Mouse (Mus musculus) limb, embryonic 10.5 days (tissue): ENCODE results near the gene Cyb5r3. TPM values are rescaled to one million over a fixed set of nuclear protein-coding genes. Genes with fewer than 3 reads are reported as not detected.

Experiments used
- DNase-seq: peaks from one replicate; pipeline ENCODE4 v3.0.0-alpha.2; 2017; ENCODE audit warnings: low spot score
- H3K27ac ChIP-seq: fragments of 300-500 bp; sonication (generic); 2 replicates; pipeline ENCODE4 v1.5.1; 2016; ENCODE audit warnings: mild to moderate bottlenecking
- H3K27me3 ChIP-seq: fragments of 300-500 bp; sonication (generic); 2 replicates; pipeline ENCODE4 v1.6.1; 2016; ENCODE audit warnings: low read depth, mild to moderate bottlenecking; ENCODE audit not compliant: poor library complexity, severe bottlenecking
- H3K36me3 ChIP-seq: fragments of 300-500 bp; sonication (generic); 2 replicates; pipeline ENCODE4 v1.6.1; 2016; ENCODE audit warnings: mild to moderate bottlenecking, moderate library complexity
- H3K4me1 ChIP-seq: fragments of 300-500 bp; sonication (generic); 2 replicates; pipeline ENCODE4 v1.6.1; 2016
- H3K4me3 ChIP-seq: fragments of 300-500 bp; sonication (generic); 2 replicates; pipeline ENCODE4 v1.5.1; 2016; ENCODE audit warnings: mild to moderate bottlenecking, moderate library complexity
- H3K9me3 ChIP-seq: fragments of 300-500 bp; sonication (generic); replicated peaks from 2 replicates; pipeline ENCODE4 v1.6.1; 2016; ENCODE audit warnings: mild to moderate bottlenecking
- WGBS: fragments of 180-500 bp; shearing (Covaris S2); methylation state at CpG from one replicate; pipeline ENCODE4 v1.1.7; 2016; 5-methylcytosine and 5-hydroxymethylcytosine counted together
- polyA plus RNA-seq: library from polyadenylated mRNA; unstranded; fragments of >200 nt; fragmentation: Nextera tagmentation; extraction: Ambion mirVana; gene quantifications from 2 replicates; pipeline ENCODE4 v1.2.1, GENCODE M21; 2016

Gene Cyb5r3
- polyA plus RNA-seq, 1 experiment from 2014 or later = 174 TPM

- peak; percentile 53 for DNase-seq
- Histone ChIP-seq H3K4me1 (peaks cover 24% of the 10 kb centered on the region), H3K36me3 (peaks cover 23% of the 10 kb centered on the region), H3K27ac (peak overlapping the region; percentile 27; the same call in 1 of the 2 replicates), H3K9me3 (no peaks in the 10 kb centered on the region), H3K27me3 (no peaks in the 10 kb centered on the region), H3K4me3 (no peak overlapping the region)
- 80% methylated on average over 5 of the region's 5 CpGs for WGBS
Measured at GRCm38 (mm10) chr15:83167126-83167525, 5.3 kb downstream of the Cyb5r3 start.

DNA sequence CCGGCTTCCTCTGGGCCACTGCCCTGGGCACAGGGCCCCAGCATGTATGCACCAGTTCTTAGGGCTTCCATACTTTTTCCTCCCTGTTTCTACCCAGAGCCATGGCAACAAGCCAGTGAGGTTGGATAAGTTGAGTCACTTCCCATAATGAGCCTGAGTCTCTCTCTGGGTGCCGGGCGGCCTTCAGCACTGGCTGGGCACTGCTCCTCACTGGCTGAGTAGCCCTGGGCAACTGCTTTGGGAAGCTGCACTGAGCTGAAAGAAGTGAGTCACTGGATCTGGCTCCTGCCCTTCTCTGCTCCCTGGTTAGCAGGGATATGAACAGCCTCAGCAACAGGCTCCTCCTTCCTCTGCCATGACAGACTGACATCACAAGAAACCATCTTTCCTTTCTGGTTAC lies 5.8 kb downstream of the Cyb5r3 start:
- 96% methylated on average over 3 of the region's 3 CpGs for WGBS
- H3K27me3 ChIP-seq = no peaks in the 10 kb centered on the region
- peaks cover 21% of the 10 kb centered on the region for H3K4me1 ChIP-seq
- DNase-seq = no peak
- peaks cover 28% of the 10 kb centered on the region for H3K36me3 ChIP-seq
- H3K27ac ChIP-seq = no peak overlapping the region
- no peaks in the 10 kb centered on the region for H3K9me3 ChIP-seq
- no peak overlapping the region for H3K4me3 ChIP-seq

GRCm38 (mm10) chr15:83165526-83166315 lies 6.7 kb downstream of the Cyb5r3 start:
- no peak for DNase-seq
- Histone ChIP-seq H3K9me3 (no peaks in the 10 kb centered on the region), H3K27ac (no peak overlapping the region), H3K4me1 (peaks cover 16% of the 10 kb centered on the region), H3K27me3 (no peaks in the 10 kb centered on the region), H3K4me3 (no peak overlapping the region), H3K36me3 (peaks cover 37% of the 10 kb centered on the region)
- 95% methylated on average over 13 of the region's 13 CpGs for WGBS

DNA sequence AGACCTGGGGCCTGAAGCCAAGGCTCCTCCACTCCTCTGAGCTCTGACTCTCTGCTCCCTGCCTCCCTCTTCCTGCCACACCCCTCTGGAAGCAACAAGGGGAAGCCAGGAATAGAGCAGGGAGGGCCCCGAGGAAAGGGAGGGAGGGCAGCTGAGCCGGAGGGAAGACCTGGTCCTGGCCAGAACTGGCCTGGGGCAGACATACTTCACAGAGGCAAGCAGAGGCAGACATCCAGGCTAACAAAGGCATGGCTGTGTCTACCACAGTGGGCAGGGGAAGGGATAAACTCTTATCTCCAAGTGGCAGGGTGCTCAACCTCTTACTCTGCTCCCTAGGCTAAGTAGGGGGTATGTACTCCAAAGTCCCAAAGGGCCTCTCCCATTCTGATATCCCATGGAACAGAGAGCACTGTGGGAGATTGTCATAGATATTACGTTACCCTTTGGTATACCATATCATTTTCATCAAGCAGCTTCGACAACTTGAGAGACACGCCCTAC lies 7.4 kb downstream of the Cyb5r3 start:
- no peaks in the 10 kb centered on the region for H3K27me3 ChIP-seq
- 78% methylated on average over 5 of the region's 5 CpGs for whole genome bisulfite sequencing
- H3K9me3 ChIP-seq = no peaks in the 10 kb centered on the region
- H3K4me3 ChIP-seq = no peak overlapping the region
- H3K27ac ChIP-seq = peak overlapping the region; percentile 54; the same call in 1 of the 2 replicates
- DNase-seq = no peak
- H3K4me1 ChIP-seq = peaks cover 9% of the 10 kb centered on the region; the same call in 1 of the 2 replicates
- H3K36me3 ChIP-seq = peaks cover 44% of the 10 kb centered on the region

GRCm38 (mm10) chr15:83162818-83163485 lies 9.4 kb downstream of the Cyb5r3 start:
- H3K4me3 ChIP-seq = no peak overlapping the region
- H3K9me3 ChIP-seq = no peaks in the 10 kb centered on the region
- 0 out of 2 replicates have a peak, but pooled peaks cover 4% of the 10 kb centered on the region for H3K4me1 ChIP-seq
- H3K36me3 ChIP-seq = peaks cover 64% of the 10 kb centered on the region
- WGBS = 86% methylated on average over 11 of the region's 11 CpGs
- H3K27ac ChIP-seq = no peak overlapping the region
- no peak for DNase-seq
- H3K27me3 ChIP-seq = no peaks in the 10 kb centered on the region

- H3K27me3 ChIP-seq = no peaks in the 10 kb centered on the region
- 0 out of 2 replicates have a peak, but pooled peaks cover 4% of the 10 kb centered on the region for H3K4me1 ChIP-seq
- H3K9me3 ChIP-seq = no peaks in the 10 kb centered on the region
- DNase-seq = no peak
- H3K4me3 ChIP-seq = no peak overlapping the region
- 93% methylated on average over 4 of the region's 4 CpGs for WGBS
- H3K36me3 ChIP-seq = peaks cover 73% of the 10 kb centered on the region
- H3K27ac ChIP-seq = no peak overlapping the region
Measured at GRCm38 (mm10) chr15:83162001-83162400, 10.4 kb downstream of the Cyb5r3 start.

DNA sequence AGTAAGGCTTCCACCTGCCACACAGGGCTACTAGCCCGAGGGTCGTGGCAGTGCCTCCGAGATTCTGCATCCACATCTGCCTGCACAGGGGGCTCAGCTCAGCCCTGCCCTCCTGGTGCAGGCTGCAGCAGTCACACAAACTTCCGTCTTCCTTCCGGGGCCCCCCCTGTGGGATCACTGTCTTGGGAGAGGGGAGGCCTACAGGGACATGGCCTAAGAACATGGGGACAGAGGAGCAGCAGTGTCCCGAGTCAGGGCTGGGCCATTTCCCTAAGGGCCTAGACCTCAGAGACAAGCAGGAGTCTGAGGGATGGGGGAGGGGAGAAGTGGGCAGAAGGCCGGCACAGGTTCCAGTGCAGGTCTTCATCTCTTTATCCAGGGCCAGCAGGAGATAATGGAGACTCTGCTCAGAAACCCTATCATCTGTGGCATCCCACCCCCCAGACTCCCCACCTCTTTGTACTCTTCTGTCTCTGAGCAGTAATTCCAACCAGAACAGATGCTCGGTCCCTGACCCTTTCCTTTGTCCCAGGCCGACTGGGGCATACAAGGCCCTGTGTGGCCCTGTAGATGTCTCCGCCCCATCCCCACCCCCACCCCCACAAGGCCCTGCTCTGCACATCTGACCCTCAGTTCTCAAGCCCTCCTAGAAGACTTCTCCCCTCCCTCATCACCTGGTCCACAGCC lies 11.2 kb downstream of the Cyb5r3 start:
- WGBS = 60% methylated on average over 10 of the region's 10 CpGs

GRCm38 (mm10) chr15:83160561-83160960 lies 11.8 kb downstream of the Cyb5r3 start:
- no peak for DNase-seq
- 86% methylated on average over 4 of the region's 4 CpGs for WGBS
- Histone ChIP-seq H3K27ac (no peak overlapping the region), H3K9me3 (no peaks in the 10 kb centered on the region), H3K4me3 (no peak overlapping the region), H3K27me3 (no peaks in the 10 kb centered on the region), H3K4me1 (peaks cover 10% of the 10 kb centered on the region), H3K36me3 (peaks cover 79% of the 10 kb centered on the region)

More for the DNA sequence above, 11.2 kb downstream of the Cyb5r3 start:
- Histone ChIP-seq H3K9me3 (no peaks in the 10 kb centered on the region), H3K36me3 (peaks cover 78% of the 10 kb centered on the region), H3K27me3 (no peaks in the 10 kb centered on the region), H3K4me1 (0 out of 2 replicates have a peak, but pooled peaks cover 4% of the 10 kb centered on the region), H3K4me3 (no peak overlapping the region), H3K27ac (no peak overlapping the region)
- DNase-seq = no peak

DNA sequence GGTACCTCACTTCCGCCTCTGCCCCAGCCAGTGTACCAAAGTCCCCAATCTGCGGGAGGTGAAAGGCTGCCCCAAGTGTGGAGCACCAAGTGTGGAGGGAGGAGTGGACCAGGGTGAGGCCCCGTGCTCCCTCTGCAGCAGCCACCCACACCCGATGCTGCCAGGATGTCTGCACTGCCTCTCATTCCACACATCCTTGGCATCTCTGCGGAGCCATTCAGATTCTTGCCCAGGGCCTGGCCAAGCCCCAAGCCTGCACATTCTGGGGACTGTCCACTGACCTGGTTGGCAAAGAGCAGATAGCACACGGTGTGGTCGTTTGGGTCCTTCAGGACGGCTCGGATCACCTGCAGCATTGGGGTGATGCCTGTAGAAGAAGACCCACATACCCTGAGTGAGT lies 12.6 kb downstream of the Cyb5r3 start:
- H3K4me3 ChIP-seq = no peak overlapping the region
- no peak overlapping the region for H3K27ac ChIP-seq
- no peaks in the 10 kb centered on the region for H3K9me3 ChIP-seq
- WGBS = 90% methylated on average over 9 of the region's 9 CpGs
- H3K27me3 ChIP-seq = no peaks in the 10 kb centered on the region
- no peak for DNase-seq
- peaks cover 12% of the 10 kb centered on the region for H3K4me1 ChIP-seq
- peaks cover 78% of the 10 kb centered on the region for H3K36me3 ChIP-seq

GRCm38 (mm10) chr15:83158587-83159160 lies 13.7 kb downstream of the Cyb5r3 start:
- Histone ChIP-seq H3K27me3 (no peaks in the 10 kb centered on the region), H3K36me3 (peaks cover 86% of the 10 kb centered on the region), H3K9me3 (no peaks in the 10 kb centered on the region), H3K4me3 (no peak overlapping the region), H3K27ac (no peak overlapping the region), H3K4me1 (peaks cover 12% of the 10 kb centered on the region)
- 93% methylated on average over 7 of the region's 7 CpGs for WGBS
- no peak for DNase-seq

DNA sequence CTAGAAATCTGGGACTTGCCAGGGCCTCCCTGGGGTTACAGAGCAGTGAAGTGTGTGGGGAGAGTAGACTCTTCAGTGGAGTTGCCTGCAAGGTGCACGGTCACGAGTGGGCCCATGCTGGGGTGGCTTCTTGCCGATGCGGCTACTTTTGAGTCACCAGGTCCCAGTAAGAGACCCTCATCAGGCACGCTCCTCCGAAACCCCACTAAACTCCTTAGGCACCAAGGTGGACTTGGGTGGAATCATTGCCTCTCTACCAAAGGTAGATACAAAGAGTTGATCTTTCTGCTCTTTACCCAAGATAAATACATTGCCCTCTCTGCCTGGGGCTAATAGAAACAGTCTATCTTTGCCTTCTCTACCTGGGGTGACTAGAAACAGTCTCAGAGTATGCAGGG lies 14.7 kb downstream of the Cyb5r3 start:
- Histone ChIP-seq H3K9me3 (no peaks in the 10 kb centered on the region), H3K4me3 (no peak overlapping the region), H3K27me3 (no peaks in the 10 kb centered on the region), H3K36me3 (peaks cover 80% of the 10 kb centered on the region), H3K4me1 (peaks cover 12% of the 10 kb centered on the region), H3K27ac (no peak overlapping the region)
- 97% methylated on average over 6 of the region's 6 CpGs for WGBS
- no peak for DNase-seq

DNA sequence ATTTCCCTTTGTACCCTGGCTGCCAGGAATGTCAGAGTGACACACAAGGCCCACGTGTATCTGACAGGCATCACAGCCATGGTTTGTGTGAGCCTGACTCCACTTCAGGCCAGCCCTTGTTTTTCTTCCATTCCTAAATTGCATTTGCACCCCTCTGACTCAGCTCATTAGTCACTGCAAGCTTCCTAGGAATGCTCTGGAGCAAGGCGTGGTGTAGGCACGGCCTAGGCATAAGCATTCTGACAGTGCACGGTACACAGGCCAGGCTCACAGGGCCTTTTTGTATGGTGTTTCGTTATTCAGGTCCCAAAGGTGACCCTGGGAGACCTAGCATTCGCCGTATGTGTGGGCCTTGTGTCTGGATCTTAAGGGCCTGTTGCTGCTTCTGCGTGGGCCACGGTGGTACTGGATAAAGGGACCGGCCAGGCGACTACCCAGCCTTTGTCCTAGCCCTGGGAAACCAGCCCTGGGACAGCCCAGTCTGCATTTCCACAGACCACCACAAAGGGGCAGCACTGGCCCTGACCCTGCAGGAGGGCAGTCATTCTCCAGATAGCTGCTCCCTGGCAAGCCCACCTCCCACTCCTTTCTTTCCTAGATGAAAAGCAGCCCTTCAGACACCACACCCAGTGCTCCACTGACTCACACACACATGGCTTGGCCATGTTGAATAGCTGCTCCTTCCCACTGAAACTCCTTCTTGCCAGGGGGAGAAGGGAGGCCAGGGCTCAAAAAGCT lies 15.3 kb downstream of the Cyb5r3 start:
- H3K4me1 ChIP-seq = peaks cover 12% of the 10 kb centered on the region
- 80% methylated on average over 11 of the region's 11 CpGs for WGBS
- H3K9me3 ChIP-seq = no peaks in the 10 kb centered on the region
- H3K36me3 ChIP-seq = peaks cover 74% of the 10 kb centered on the region
- 0 out of 2 replicates have a peak overlapping the region, but pooled peaks have one; percentile 19 for H3K27ac ChIP-seq
- peak; percentile 68 for DNase-seq
- H3K27me3 ChIP-seq = no peaks in the 10 kb centered on the region
- H3K4me3 ChIP-seq = no peak overlapping the region
